Mouse (Mus musculus): ENCODE measurements at regions not wholly inside any gene's neighbourhood (a gene's known extent, or its start where the extent isn't known, plus 50 kb on each side); places are given as distances from the start of the nearest gene placed in this dataset.

- Histone ChIP-seq H3K9ac (no peak overlapping the region), H3K9me3 (no peaks in the 10 kb centered on the region), H3K4me3 (no peak overlapping the region), H3K4me2 (no peak overlapping the region), H3K27ac (no peak overlapping the region), H3K27me3 (no peaks in the 10 kb centered on the region), H3K4me1 (no peaks in the 10 kb centered on the region), H3K36me3 (no peaks in the 10 kb centered on the region)
- WGBS = 74% methylated on average over 3 of the region's 3 CpGs
- no peak for ATAC-seq (ENCODE audit: insufficient number of reproducible peaks, insufficient read depth, low FRiP score, low TSS enrichment, low read depth)
Measured at GRCm38 (mm10) chr4:7364238-7365040, 874.4 kb downstream of the Car8 start.

GRCm38 (mm10) chr4:7363508-7363907, 875.3 kb downstream of the Car8 start:
- no peak overlapping the region for H3K4me2 ChIP-seq
- H3K27ac ChIP-seq = no peak overlapping the region
- no peaks in the 10 kb centered on the region for H3K9me3 ChIP-seq
- no peak for ATAC-seq (ENCODE audit: insufficient number of reproducible peaks, insufficient read depth, low FRiP score, low TSS enrichment, low read depth)
- H3K27me3 ChIP-seq = no peaks in the 10 kb centered on the region
- no peaks in the 10 kb centered on the region for H3K4me1 ChIP-seq
- H3K36me3 ChIP-seq = no peaks in the 10 kb centered on the region
- WGBS = 95% methylated on average over 2 of the region's 2 CpGs
- no peak overlapping the region for H3K9ac ChIP-seq
- no peak overlapping the region for H3K4me3 ChIP-seq

- 84% methylated on average over 3 of the region's 3 CpGs for WGBS
- H3K9ac ChIP-seq = no peak overlapping the region
- no peak overlapping the region for H3K27ac ChIP-seq
- H3K4me1 ChIP-seq = no peaks in the 10 kb centered on the region
- no peaks in the 10 kb centered on the region for H3K9me3 ChIP-seq
- H3K36me3 ChIP-seq = no peaks in the 10 kb centered on the region
- H3K27me3 ChIP-seq = no peaks in the 10 kb centered on the region
- H3K4me3 ChIP-seq = no peak overlapping the region
- no peak for ATAC-seq (ENCODE audit: insufficient number of reproducible peaks, insufficient read depth, low FRiP score, low TSS enrichment, low read depth)
- no peak overlapping the region for H3K4me2 ChIP-seq
Measured at GRCm38 (mm10) chr4:7356202-7356601, 882.6 kb downstream of the Car8 start.

GRCm38 (mm10) chr4:7347317-7347716, 891.5 kb downstream of the Car8 start:
- WGBS = 84% methylated on average over 1 of the region's 1 CpGs

GRCm38 (mm10) chr4:7341159-7341558, 897.7 kb downstream of the Car8 start:
- ATAC-seq (ENCODE audit: insufficient number of reproducible peaks, insufficient read depth, low FRiP score, low TSS enrichment, low read depth) = no peak
- H3K36me3 ChIP-seq = no peaks in the 10 kb centered on the region
- no peaks in the 10 kb centered on the region for H3K27me3 ChIP-seq
- no peak overlapping the region for H3K4me3 ChIP-seq
- WGBS = 79% methylated on average over 1 of the region's 1 CpGs
- H3K9me3 ChIP-seq = no peaks in the 10 kb centered on the region
- no peaks in the 10 kb centered on the region for H3K4me1 ChIP-seq
- H3K27ac ChIP-seq = no peak overlapping the region
- no peak overlapping the region for H3K4me2 ChIP-seq
- H3K9ac ChIP-seq = no peak overlapping the region

More at GRCm38 (mm10) chr4:7347317-7347716, 891.5 kb downstream of the Car8 start:
- H3K27ac ChIP-seq = no peak overlapping the region
- H3K4me3 ChIP-seq = no peak overlapping the region
- no peak overlapping the region for H3K4me2 ChIP-seq
- no peaks in the 10 kb centered on the region for H3K9me3 ChIP-seq
- no peaks in the 10 kb centered on the region for H3K4me1 ChIP-seq
- no peak overlapping the region for H3K9ac ChIP-seq
- H3K36me3 ChIP-seq = no peaks in the 10 kb centered on the region
- ATAC-seq (ENCODE audit: insufficient number of reproducible peaks, insufficient read depth, low FRiP score, low TSS enrichment, low read depth) = no peak
- no peaks in the 10 kb centered on the region for H3K27me3 ChIP-seq

DNA sequence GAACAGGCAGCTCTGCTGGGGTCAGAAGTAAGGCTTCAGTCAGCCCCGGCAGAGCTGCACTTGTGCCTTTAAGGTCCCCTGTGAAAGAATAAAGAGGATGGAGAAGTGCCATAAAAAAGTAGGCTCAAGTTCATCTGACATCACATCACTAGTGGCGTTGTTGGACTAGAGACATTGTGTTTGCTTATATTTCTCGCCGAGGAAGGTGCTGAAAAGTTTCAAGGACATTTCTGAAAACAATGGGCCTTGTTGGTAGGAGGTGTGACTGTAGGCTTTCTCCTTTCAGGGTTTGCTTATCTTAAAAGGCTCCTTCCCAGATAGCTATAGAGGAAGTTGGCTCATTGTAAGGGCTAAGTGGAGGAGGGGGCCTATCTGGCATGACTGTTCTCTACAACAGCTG, 924.6 kb downstream of the Car8 start:
- H3K9ac ChIP-seq = no peak overlapping the region
- no peak for ATAC-seq (ENCODE audit: insufficient number of reproducible peaks, insufficient read depth, low FRiP score, low TSS enrichment, low read depth)

DNA sequence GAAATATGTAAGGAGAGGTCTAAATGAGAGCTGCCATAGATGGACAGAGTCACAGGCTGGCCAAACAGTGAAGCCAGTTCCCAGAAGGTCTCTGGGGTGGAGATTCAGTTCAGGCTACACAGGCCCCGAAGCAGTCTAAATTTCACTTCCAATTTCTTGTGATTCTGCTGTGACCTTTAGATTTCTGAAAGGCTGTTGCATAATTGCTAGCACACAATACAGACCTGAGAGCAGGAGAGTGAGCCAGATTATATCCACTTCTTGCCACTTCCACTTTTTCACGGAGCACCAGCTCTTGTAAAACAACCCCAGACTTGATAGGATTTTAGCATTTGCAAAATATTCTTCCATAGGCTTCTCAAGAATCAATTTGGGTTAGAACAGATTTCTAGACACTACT, 925.6 kb downstream of the Car8 start:
- H3K4me3 ChIP-seq = no peak overlapping the region
- WGBS = 67% methylated on average over 2 of the region's 2 CpGs
- no peak overlapping the region for H3K27ac ChIP-seq
- no peaks in the 10 kb centered on the region for H3K27me3 ChIP-seq
- H3K36me3 ChIP-seq = no peaks in the 10 kb centered on the region
- H3K4me2 ChIP-seq = no peak overlapping the region
- H3K9me3 ChIP-seq = no peaks in the 10 kb centered on the region
- H3K4me1 ChIP-seq = no peaks in the 10 kb centered on the region
- no peak overlapping the region for H3K9ac ChIP-seq
- ATAC-seq (ENCODE audit: insufficient number of reproducible peaks, insufficient read depth, low FRiP score, low TSS enrichment, low read depth) = no peak

More for the DNA sequence above, 924.6 kb downstream of the Car8 start:
- WGBS = 80% methylated on average over 4 of the region's 4 CpGs
- no peaks in the 10 kb centered on the region for H3K36me3 ChIP-seq
- no peaks in the 10 kb centered on the region for H3K9me3 ChIP-seq
- H3K4me2 ChIP-seq = no peak overlapping the region
- no peak overlapping the region for H3K4me3 ChIP-seq
- H3K4me1 ChIP-seq = no peaks in the 10 kb centered on the region
- H3K27ac ChIP-seq = no peak overlapping the region
- no peaks in the 10 kb centered on the region for H3K27me3 ChIP-seq

GRCm38 (mm10) chr4:7312160-7312559, 926.7 kb downstream of the Car8 start:
- H3K27ac ChIP-seq = no peak overlapping the region
- no peak overlapping the region for H3K4me2 ChIP-seq
- no peaks in the 10 kb centered on the region for H3K4me1 ChIP-seq
- no peak overlapping the region for H3K4me3 ChIP-seq
- no peaks in the 10 kb centered on the region for H3K36me3 ChIP-seq
- ATAC-seq (ENCODE audit: insufficient number of reproducible peaks, insufficient read depth, low FRiP score, low TSS enrichment, low read depth) = no peak
- no peaks in the 10 kb centered on the region for H3K27me3 ChIP-seq
- H3K9ac ChIP-seq = no peak overlapping the region
- 71% methylated on average over 1 of the region's 1 CpGs for WGBS
- H3K9me3 ChIP-seq = no peaks in the 10 kb centered on the region

DNA sequence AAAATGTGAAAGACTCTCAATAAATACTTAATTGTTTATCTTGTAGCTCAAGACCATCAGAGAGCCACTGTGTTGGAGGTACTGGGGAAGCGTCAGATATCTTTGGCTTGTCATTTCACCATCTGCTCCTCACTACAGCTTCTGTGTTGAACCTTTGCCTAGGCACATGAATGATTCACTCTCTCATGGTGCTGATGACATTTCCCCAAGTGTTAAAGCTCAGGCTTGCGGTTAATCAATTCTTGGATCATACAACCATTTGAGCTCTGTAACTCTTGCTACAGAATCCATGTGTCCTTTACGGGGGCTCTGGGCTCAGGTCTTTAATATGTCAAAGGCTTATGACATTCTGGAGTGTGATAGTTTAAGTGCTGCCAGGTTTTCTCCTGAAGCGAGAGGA, 969.8 kb downstream of the Car8 start:
- H3K9ac ChIP-seq = no peak overlapping the region
- no peaks in the 10 kb centered on the region for H3K27me3 ChIP-seq
- no peaks in the 10 kb centered on the region for H3K36me3 ChIP-seq
- H3K4me1 ChIP-seq = no peaks in the 10 kb centered on the region
- no peak overlapping the region for H3K4me2 ChIP-seq
- H3K27ac ChIP-seq = no peak overlapping the region
- no peak overlapping the region for H3K4me3 ChIP-seq
- no peak for ATAC-seq (ENCODE audit: insufficient number of reproducible peaks, insufficient read depth, low FRiP score, low TSS enrichment, low read depth)
- H3K9me3 ChIP-seq = no peaks in the 10 kb centered on the region
- WGBS = 85% methylated on average over 4 of the region's 4 CpGs

GRCm38 (mm10) chr4:7256486-7256885, 982.4 kb downstream of the Car8 start:
- Histone ChIP-seq H3K9me3 (no peaks in the 10 kb centered on the region), H3K4me3 (no peak overlapping the region), H3K27ac (no peak overlapping the region), H3K9ac (no peak overlapping the region), H3K36me3 (no peaks in the 10 kb centered on the region), H3K4me1 (no peaks in the 10 kb centered on the region), H3K4me2 (no peak overlapping the region), H3K27me3 (no peaks in the 10 kb centered on the region)
- 28% methylated on average over 2 of the region's 2 CpGs for WGBS
- ATAC-seq (ENCODE audit: insufficient number of reproducible peaks, insufficient read depth, low FRiP score, low TSS enrichment, low read depth) = no peak

- Histone ChIP-seq H3K9ac (no peak overlapping the region), H3K27ac (no peak overlapping the region), H3K4me2 (no peak overlapping the region), H3K27me3 (no peaks in the 10 kb centered on the region), H3K9me3 (no peaks in the 10 kb centered on the region), H3K4me1 (no peaks in the 10 kb centered on the region), H3K4me3 (no peak overlapping the region), H3K36me3 (no peaks in the 10 kb centered on the region)
- ATAC-seq (ENCODE audit: insufficient number of reproducible peaks, insufficient read depth, low FRiP score, low TSS enrichment, low read depth) = no peak
- WGBS = 82% methylated on average over 2 of the region's 2 CpGs
Measured at GRCm38 (mm10) chr4:7253616-7254015, 985.2 kb downstream of the Car8 start.

DNA sequence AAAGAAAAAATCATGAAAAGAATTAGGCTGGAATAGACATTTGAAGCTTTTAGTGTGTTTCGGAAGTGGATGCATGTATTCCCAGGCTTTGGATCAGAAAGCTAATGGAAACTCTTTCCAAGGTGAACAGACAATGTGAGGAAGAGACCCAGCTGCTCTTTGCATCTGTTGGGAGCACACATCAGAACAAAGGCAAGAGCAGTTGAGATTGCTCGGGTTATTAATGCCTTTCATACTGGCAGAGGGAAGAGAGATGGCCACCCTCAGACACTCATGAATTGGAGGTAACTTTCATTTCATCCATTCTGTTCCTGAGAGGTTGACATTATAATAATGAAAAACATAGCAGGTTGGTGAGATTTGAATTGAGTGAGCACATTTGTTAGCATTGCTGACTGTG, 987.2 kb downstream of the Car8 start:
- WGBS = 82% methylated on average over 2 of the region's 2 CpGs
- Histone ChIP-seq H3K4me1 (no peaks in the 10 kb centered on the region), H3K27me3 (no peaks in the 10 kb centered on the region), H3K36me3 (no peaks in the 10 kb centered on the region), H3K4me3 (no peak overlapping the region), H3K9me3 (no peaks in the 10 kb centered on the region), H3K9ac (no peak overlapping the region), H3K27ac (no peak overlapping the region), H3K4me2 (no peak overlapping the region)
- no peak for ATAC-seq (ENCODE audit: insufficient number of reproducible peaks, insufficient read depth, low FRiP score, low TSS enrichment, low read depth)
